Comparison of ENCODE assay signal across 35 mouse cellular contexts in genomic region chr7:143834316-143834715, GRCm38 (mm10). TPM values are rescaled to one million over a fixed set of nuclear protein-coding genes. Genes with fewer than 3 reads are reported as not detected.
DNase-seq lines count a peak whose midpoint lies in the region; ATAC-seq and TF ChIP-seq lines count a peak whose summit lies in the region.
"Had no signal": no experiment of that assay in that cellular context is flagged by ENCODE, and none has a peak within 500 bp of the region (broad histone marks: within the 10 kb centered on the region; RNA-seq: fewer than 3 reads in every experiment).

No protein-coding gene starts in this region.

- TF ChIP-seq CTCF in liver, adult 2 months (IDR thresholded peaks at IDR 0.05; ENCODE audit: low read depth, low read length) = no peak
- TF ChIP-seq CTCF in intestine, postnatal 0 days (IDR thresholded peaks at IDR 0.05; ENCODE audit: low read depth) = no peak

- H3K9me3 ChIP-seq in intestine, embryonic 15.5 days = no peaks in the 10 kb centered on the region
- H3K9me3 ChIP-seq in intestine, postnatal 0 days (ENCODE audit: control insufficient read depth) = no peaks in the 10 kb centered on the region
- no peaks in the 10 kb centered on the region for H3K9me3 ChIP-seq in stomach, embryonic 16.5 days (replicated peaks; ENCODE audit: control insufficient read depth, low read length)
- H3K9me3 ChIP-seq: embryonic facial prominence, embryonic 15.5 days; forebrain, embryonic 12.5 days; heart, embryonic 13.5 days; limb, embryonic 10.5 days; limb, embryonic 15.5 days; lung, embryonic 15.5 days had no signal

- no peak overlapping the region for H3K4me3 ChIP-seq in liver, adult 2 months (ENCODE audit: insufficient read depth, low read depth, low read length)
- no peak overlapping the region for H3K4me3 ChIP-seq in intestine, embryonic 15.5 days (replicated peaks)
- H3K4me3 ChIP-seq in intestine, postnatal 0 days (ENCODE audit: low read depth, low read length) = no peak overlapping the region
- no peak overlapping the region for H3K4me3 ChIP-seq in stomach, embryonic 16.5 days (replicated peaks; ENCODE audit: low read length)
- H3K4me3 ChIP-seq: embryonic facial prominence, embryonic 15.5 days; forebrain, embryonic 12.5 days; heart, embryonic 13.5 days; limb, embryonic 10.5 days; limb, embryonic 15.5 days; lung, embryonic 15.5 days had no signal

- no peak for ATAC-seq in intestine, embryonic 15.5 days
- no peak for ATAC-seq in intestine, postnatal 0 days
- ATAC-seq in stomach, embryonic 16.5 days (ENCODE audit: insufficient read depth, low FRiP score) = no peak
- no peak for ATAC-seq in inflammation-experienced regulatory T-cells, adult 6 months
- ATAC-seq: CD4-positive, CD25-positive, alpha-beta regulatory T cell, adult 4 months; forebrain, postnatal 0 days had no signal

- H3K36me3 ChIP-seq in liver, adult 2 months (ENCODE audit: control insufficient read depth, insufficient read depth, low read length) = peaks cover 17% of the 10 kb centered on the region
- peaks cover 19% of the 10 kb centered on the region for H3K36me3 ChIP-seq in intestine, embryonic 15.5 days
- H3K36me3 ChIP-seq in intestine, postnatal 0 days (ENCODE audit: control insufficient read depth, insufficient read depth) = peaks cover 21% of the 10 kb centered on the region; the same call in 1 of the 2 replicates
- H3K36me3 ChIP-seq in stomach, embryonic 16.5 days (ENCODE audit: control insufficient read depth, insufficient read depth, low read length) = peaks cover 10% of the 10 kb centered on the region

- H3K9ac ChIP-seq in liver, adult 2 months (ENCODE audit: low read depth, low read length) = no peak overlapping the region
- H3K9ac ChIP-seq in intestine, embryonic 15.5 days = no peak overlapping the region
- no peak overlapping the region for H3K9ac ChIP-seq in intestine, postnatal 0 days (ENCODE audit: low read depth, low read length)
- no peak overlapping the region for H3K9ac ChIP-seq in stomach, embryonic 16.5 days (ENCODE audit: low read length)
- H3K9ac ChIP-seq: embryonic facial prominence, embryonic 15.5 days; forebrain, postnatal 0 days; heart, embryonic 13.5 days; limb, embryonic 15.5 days; lung, embryonic 15.5 days had no signal

- no peak for TF ChIP-seq POLR2A in liver, adult 2 months (IDR thresholded peaks at IDR 0.05; ENCODE audit: extremely low read depth, insufficient read depth, low read length)

- H3K27me3 ChIP-seq in liver, adult 2 months (ENCODE audit: control insufficient read depth, insufficient read depth, low read length) = no peaks in the 10 kb centered on the region
- no peaks in the 10 kb centered on the region for H3K27me3 ChIP-seq in intestine, embryonic 15.5 days (replicated peaks)
- H3K27me3 ChIP-seq in intestine, postnatal 0 days (replicated peaks; ENCODE audit: control insufficient read depth, insufficient read depth, low read length) = no peaks in the 10 kb centered on the region
- H3K27me3 ChIP-seq in stomach, embryonic 16.5 days (ENCODE audit: control insufficient read depth, insufficient read depth, low read length) = no peaks in the 10 kb centered on the region
- H3K27me3 ChIP-seq: embryonic facial prominence, embryonic 15.5 days; forebrain, embryonic 12.5 days; heart, embryonic 13.5 days; limb, embryonic 15.5 days; lung, embryonic 15.5 days had no signal

- no peak overlapping the region for H3K4me2 ChIP-seq in intestine, embryonic 15.5 days (replicated peaks)
- no peak overlapping the region for H3K4me2 ChIP-seq in intestine, postnatal 0 days (replicated peaks; ENCODE audit: low read depth)
- no peak overlapping the region for H3K4me2 ChIP-seq in stomach, embryonic 16.5 days (ENCODE audit: low read depth, low read length)
- H3K4me2 ChIP-seq: embryonic facial prominence, embryonic 15.5 days; forebrain, embryonic 12.5 days; heart, embryonic 13.5 days; limb, embryonic 15.5 days; lung, embryonic 15.5 days; midbrain, embryonic 11.5 days had no signal

- H3K27ac ChIP-seq in liver, adult 2 months (replicated peaks; ENCODE audit: insufficient read depth, low read depth, low read length) = peak overlapping the region; percentile 83
- H3K27ac ChIP-seq in intestine, embryonic 15.5 days = 0 out of 2 replicates have a peak overlapping the region, but pooled peaks have one; percentile 44
- H3K27ac ChIP-seq in intestine, postnatal 0 days (ENCODE audit: low read depth, low read length) = peak overlapping the region; percentile 35; the same call in 1 of the 2 replicates
- H3K27ac ChIP-seq in stomach, embryonic 16.5 days (ENCODE audit: low read length) = peak overlapping the region; percentile 78; the same call in 1 of the 2 replicates
- H3K27ac ChIP-seq: forebrain, embryonic 12.5 days; heart, embryonic 13.5 days; kidney, postnatal 0 days; limb, embryonic 10.5 days; limb, embryonic 15.5 days; lung, embryonic 15.5 days had no signal

- peak; percentile 62 for DNase-seq in liver, adult 2 months (ENCODE audit: extremely low read depth, low read depth, low spot score)
- DNase-seq in liver = no peak
- no peak for DNase-seq in right cerebral cortex, adult 18-20 months
- DNase-seq: cerebellum, adult 11-12 months; cerebellum, postnatal 10 days; forebrain, postnatal 0 days; heart, postnatal 10 days; kidney, adult 2 months; layer of hippocampus, adult 9-11 months; thymus, postnatal 4 days had no signal

- 47% methylated on average over 2 of the region's 2 CpGs for WGBS in liver, adult 2 months
- WGBS in intestine, embryonic 15.5 days = 79% methylated on average over 2 of the region's 2 CpGs
- whole genome bisulfite sequencing in intestine, postnatal 0 days = 62% methylated on average over 2 of the region's 2 CpGs
- WGBS in stomach, embryonic 16.5 days = 87% methylated on average over 2 of the region's 2 CpGs

- peaks cover 35% of the 10 kb centered on the region for H3K4me1 ChIP-seq in liver, adult 2 months (ENCODE audit: control insufficient read depth, insufficient read depth, low read length)
- H3K4me1 ChIP-seq in intestine, embryonic 15.5 days (replicated peaks) = peaks cover 42% of the 10 kb centered on the region
- H3K4me1 ChIP-seq in intestine, postnatal 0 days (replicated peaks; ENCODE audit: control insufficient read depth, insufficient read depth, low read length) = 0 out of 2 replicates have a peak, but pooled peaks cover 4% of the 10 kb centered on the region
- peaks cover 33% of the 10 kb centered on the region for H3K4me1 ChIP-seq in stomach, embryonic 16.5 days (ENCODE audit: control insufficient read depth, insufficient read depth, low read length)

- H3K79me2 ChIP-seq in liver, adult 2 months (ENCODE audit: control insufficient read depth, insufficient read depth, low read length) = peaks cover 7% of the 10 kb centered on the region; the same call in 1 of the 2 replicates

RNA-seq across cellular contexts. Expression of gene Dhcr7, which starts 11.4 kb away (rescaled TPM):
- 85.9 and 101 TPM in 2 replicates for total RNA-seq in liver, adult 2 months (2014; rRNA removed)
- 282 and 283 TPM in 2 replicates for polyA plus RNA-seq in liver, adult 2 months (2012; rRNA removed)
- 70.2 and 78.9 TPM in 2 replicates for polyA plus RNA-seq in intestine, embryonic 15.5 days (2015; fragmentation: Nextera tagmentation; extraction: Ambion mirVana)
- 30.4 and 31.2 TPM in 2 replicates for polyA plus RNA-seq in intestine, postnatal 0 days (2015; fragmentation: Nextera tagmentation; extraction: Ambion mirVana)
- polyA plus RNA-seq in stomach, embryonic 16.5 days (2015; fragmentation: Nextera tagmentation; extraction: Ambion mirVana) = 42.4 and 47.7 TPM in 2 replicates
- polyA plus RNA-seq in inflammation-experienced regulatory T-cells, adult 6 months (2017; shearing (Covaris generic)) = 10 to 100 TPM; 37.5 to 57.8 (median 41.0) TPM

RNA-seq across cellular contexts. Expression of gene Nadsyn1, which starts 11.7 kb away (rescaled TPM):
- total RNA-seq in liver, adult 2 months (2014; rRNA removed) = 22.5 and 32.8 TPM in 2 replicates
- polyA plus RNA-seq in liver, adult 2 months (2012; rRNA removed) = 19.6 and 25.7 TPM in 2 replicates
- 19.4 and 21.1 TPM in 2 replicates for polyA plus RNA-seq in intestine, embryonic 15.5 days (2015; fragmentation: Nextera tagmentation; extraction: Ambion mirVana)
- polyA plus RNA-seq in intestine, postnatal 0 days (2015; fragmentation: Nextera tagmentation; extraction: Ambion mirVana) = 24.8 and 26.4 TPM in 2 replicates
- 11.1 and 15.1 TPM in 2 replicates for polyA plus RNA-seq in stomach, embryonic 16.5 days (2015; fragmentation: Nextera tagmentation; extraction: Ambion mirVana)
- 10 to 100 TPM; 15.0 to 20.2 (median 20.2) TPM for polyA plus RNA-seq in inflammation-experienced regulatory T-cells, adult 6 months (2017; shearing (Covaris generic))

RNA-seq across cellular contexts. Expression of gene Gm498, which starts 32.3 kb away (rescaled TPM):
- not detected in 2 replicates for total RNA-seq in liver, adult 2 months (2014; rRNA removed)
- polyA plus RNA-seq in liver, adult 2 months (2012; rRNA removed) = not detected in 2 replicates
- not detected in 2 replicates for polyA plus RNA-seq in intestine, embryonic 15.5 days (2015; fragmentation: Nextera tagmentation; extraction: Ambion mirVana)
- polyA plus RNA-seq in intestine, postnatal 0 days (2015; fragmentation: Nextera tagmentation; extraction: Ambion mirVana) = not detected in 2 replicates
- polyA plus RNA-seq in stomach, embryonic 16.5 days (2015; fragmentation: Nextera tagmentation; extraction: Ambion mirVana) = not detected in 2 replicates
- polyA plus RNA-seq in inflammation-experienced regulatory T-cells, adult 6 months (2017; shearing (Covaris generic)) = not detected
- total RNA-seq: adrenal gland, postnatal 14 days; common myeloid progenitor, adult 5-6 weeks; forebrain, postnatal 0 days; gastrocnemius, adult 8-10 months; gastrocnemius, postnatal 4 days; heart, adult 8-10 months; heart, postnatal 10 days; hematopoietic stem cell, adult 5-6 weeks; left cerebral cortex, postnatal 10 days; megakaryocyte progenitor cell, adult 5-6 weeks; neutrophil, adult 5-6 weeks had no signal
- polyA plus RNA-seq: CD4-positive, CD25-positive, alpha-beta regulatory T cell, adult 4 months; embryonic facial prominence, embryonic 15.5 days; forebrain, embryonic 12.5 days; forebrain, postnatal 0 days; heart, embryonic 13.5 days; kidney, adult 2 months; kidney, postnatal 0 days; large intestine, adult 2 months; limb, embryonic 10.5 days; limb, embryonic 15.5 days; lung, embryonic 15.5 days; midbrain, embryonic 11.5 days; spleen, adult 2 months; thymus, postnatal 0 days had no signal

RNA-seq across cellular contexts. Expression of gene Mrgpre, which starts 50.0 kb away (rescaled TPM):
- total RNA-seq in liver, adult 2 months (2014; rRNA removed) = 0.09 and 0.54 TPM in 2 replicates
- polyA plus RNA-seq in liver, adult 2 months (2012; rRNA removed) = 0.52 and 0.78 TPM in 2 replicates
- 1.2 and 1.3 TPM in 2 replicates for polyA plus RNA-seq in intestine, embryonic 15.5 days (2015; fragmentation: Nextera tagmentation; extraction: Ambion mirVana)
- polyA plus RNA-seq in intestine, postnatal 0 days (2015; fragmentation: Nextera tagmentation; extraction: Ambion mirVana) = 1.0 and 1.5 TPM in 2 replicates
- polyA plus RNA-seq in stomach, embryonic 16.5 days (2015; fragmentation: Nextera tagmentation; extraction: Ambion mirVana) = 0.98 and 1.6 TPM in 2 replicates
- 1 to 10 TPM; 3.9 to 6.4 (median 4.2) TPM for polyA plus RNA-seq in inflammation-experienced regulatory T-cells, adult 6 months (2017; shearing (Covaris generic))
